Mouse (Mus musculus) stomach, postnatal 0 days (tissue): ENCODE measurements around the gene Mef2c.

Source experiments
- CTCF ChIP-seq: IDR thresholded peaks from 2 replicates; pipeline ENCODE4 v1.5.1; 2016; ENCODE audit warnings: antibody characterized with exemption, low read depth, mild to moderate bottlenecking, moderate library complexity
- EP300 ChIP-seq: optimal IDR thresholded peaks from 2 replicates; pipeline ENCODE3; 2016; ENCODE audit warnings: antibody characterized with exemption

DNA sequence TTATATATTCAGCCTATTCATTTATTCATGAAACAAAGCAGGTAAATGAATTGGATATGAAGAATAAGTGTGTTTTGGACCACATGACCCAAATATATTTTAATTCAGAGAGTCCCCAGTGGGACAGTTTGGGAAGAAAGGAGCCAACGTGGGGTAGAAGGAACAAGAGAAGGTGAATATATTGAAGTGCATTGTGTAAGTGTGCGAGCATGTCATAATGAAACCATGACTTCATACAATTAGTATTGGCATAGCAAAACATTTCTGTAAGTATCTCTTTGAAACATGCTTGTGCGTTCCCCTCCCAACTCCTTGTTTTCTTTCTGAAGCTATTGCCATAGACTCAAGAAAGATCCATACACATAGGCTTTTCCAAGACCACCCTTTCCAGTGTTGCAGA is 147.0 kb downstream of the Mef2c start:
- TF ChIP-seq CTCF (no peak), EP300 (no peak)
